In genomic region chr1:57607626-57608422, GRCm38 (mm10) we compare ENCODE assay signal across 16 mouse cellular contexts.
DNase-seq lines count a peak whose midpoint lies in the region; ATAC-seq lines count a peak whose summit lies in the region.
"Had no signal": no experiment of that assay in that cellular context is flagged by ENCODE, and none has a peak within 500 bp of the region (broad histone marks: within the 10 kb centered on the region; RNA-seq: fewer than 3 reads in every experiment).

No protein-coding gene starts in this region.

- H3K4me1 ChIP-seq in forebrain, embryonic 10.5 days, result peaks cover 44% of the 10 kb centered on the region
- H3K4me1 ChIP-seq in forebrain, embryonic 15.5 days, result peaks cover 14% of the 10 kb centered on the region
- peaks cover 28% of the 10 kb centered on the region for H3K4me1 ChIP-seq in forebrain, embryonic 13.5 days
- H3K4me1 ChIP-seq in midbrain, embryonic 14.5 days (ENCODE audit: control insufficient read depth, insufficient read depth, low read length), result peaks cover 15% of the 10 kb centered on the region
- H3K4me1 ChIP-seq: intestine, embryonic 15.5 days had no signal

- intact Hi-C loops in heart, postnatal 10 days (cut with DNase I), result no loop called here

- no peaks in the 10 kb centered on the region for H3K9me3 ChIP-seq in forebrain, embryonic 10.5 days
- no peaks in the 10 kb centered on the region for H3K9me3 ChIP-seq in forebrain, embryonic 15.5 days
- no peaks in the 10 kb centered on the region for H3K9me3 ChIP-seq in forebrain, embryonic 13.5 days (replicated peaks)
- no peaks in the 10 kb centered on the region for H3K9me3 ChIP-seq in midbrain, embryonic 14.5 days (ENCODE audit: control insufficient read depth, low read length)
- H3K9me3 ChIP-seq: intestine, embryonic 15.5 days had no signal

- H3K27ac ChIP-seq in forebrain, embryonic 10.5 days, result peak overlapping the region; percentile 40; the same call in 1 of the 2 replicates
- H3K27ac ChIP-seq in forebrain, embryonic 15.5 days (replicated peaks), result no peak overlapping the region
- peak overlapping the region; percentile 36; the same call in 1 of the 2 replicates for H3K27ac ChIP-seq in forebrain, embryonic 13.5 days
- no peak overlapping the region for H3K27ac ChIP-seq in midbrain, embryonic 14.5 days (replicated peaks; ENCODE audit: low read depth, low read length)
- H3K27ac ChIP-seq: intestine, embryonic 15.5 days had no signal

- no peak overlapping the region for H3K9ac ChIP-seq in forebrain, embryonic 15.5 days (replicated peaks)
- H3K9ac ChIP-seq in forebrain, embryonic 13.5 days, result no peak overlapping the region
- no peak overlapping the region for H3K9ac ChIP-seq in midbrain, embryonic 14.5 days (replicated peaks; ENCODE audit: low read length)
- H3K9ac ChIP-seq: intestine, embryonic 15.5 days; lung, embryonic 14.5 days had no signal

- H3K27me3 ChIP-seq in forebrain, embryonic 10.5 days (ENCODE audit: poor library complexity, severe bottlenecking), result peaks cover 68% of the 10 kb centered on the region
- H3K27me3 ChIP-seq in forebrain, embryonic 15.5 days, result peaks cover 18% of the 10 kb centered on the region; the same call in 1 of the 2 replicates
- H3K27me3 ChIP-seq in forebrain, embryonic 13.5 days, result peaks cover 58% of the 10 kb centered on the region
- no peaks in the 10 kb centered on the region for H3K27me3 ChIP-seq in midbrain, embryonic 14.5 days (ENCODE audit: control insufficient read depth, insufficient read depth, low read length)
- H3K27me3 ChIP-seq: intestine, embryonic 15.5 days had no signal

- ATAC-seq in forebrain, embryonic 15.5 days (replicated peaks), result no peak
- peak; percentile 58; the same call in 1 of the 2 replicates for ATAC-seq in forebrain, embryonic 13.5 days
- ATAC-seq in midbrain, embryonic 14.5 days (ENCODE audit: low FRiP score, low TSS enrichment), result peak; percentile 21; the same call in 1 of the 2 replicates
- ATAC-seq: intestine, embryonic 15.5 days had no signal

- peak; percentile 64 for DNase-seq in forebrain, embryonic 10.5 days (ENCODE audit: extremely low spot score, low spot score)
- DNase-seq in Muller cell, postnatal 12 days (ENCODE audit: inconsistent ontology term), result peak; percentile 45
- DNase-seq in midbrain, embryonic 14.5 days, result peak; percentile 34
- DNase-seq in right cerebral cortex, postnatal 10 days (ENCODE audit: low spot score in 2 of 2), result no peak
- DNase-seq in kidney, postnatal 25 days, result no peak
- no peak for DNase-seq in heart, postnatal 10 days
- DNase-seq: adrenal gland, postnatal 10 days; cerebellum, adult 9-10 months; gastrocnemius, postnatal 25 days; left cerebral cortex, postnatal 4 days; lung, embryonic 14.5 days; lung, postnatal 4 days; right cerebral cortex, postnatal 4 days had no signal

- no peak overlapping the region for H3K4me3 ChIP-seq in forebrain, embryonic 10.5 days
- no peak overlapping the region for H3K4me3 ChIP-seq in forebrain, embryonic 15.5 days
- no peak overlapping the region for H3K4me3 ChIP-seq in forebrain, embryonic 13.5 days
- H3K4me3 ChIP-seq in midbrain, embryonic 14.5 days (replicated peaks; ENCODE audit: low read depth, low read length), result no peak overlapping the region
- H3K4me3 ChIP-seq: intestine, embryonic 15.5 days had no signal

- WGBS in forebrain, embryonic 10.5 days, result 17% methylated on average over 12 of the region's 12 CpGs
- 4% methylated on average over 12 of the region's 12 CpGs for WGBS in forebrain, embryonic 15.5 days
- 5% methylated on average over 10 of the region's 12 CpGs for WGBS in forebrain, embryonic 13.5 days
- WGBS in midbrain, embryonic 14.5 days, result 17% methylated on average over 12 of the region's 12 CpGs

- H3K36me3 ChIP-seq in forebrain, embryonic 10.5 days (replicated peaks), result no peaks in the 10 kb centered on the region
- H3K36me3 ChIP-seq in forebrain, embryonic 15.5 days, result no peaks in the 10 kb centered on the region
- no peaks in the 10 kb centered on the region for H3K36me3 ChIP-seq in forebrain, embryonic 13.5 days (ENCODE audit: poor library complexity, severe bottlenecking)
- no peaks in the 10 kb centered on the region for H3K36me3 ChIP-seq in midbrain, embryonic 14.5 days (ENCODE audit: control insufficient read depth, insufficient read depth, low read length)
- H3K36me3 ChIP-seq: intestine, embryonic 15.5 days had no signal

- no peak overlapping the region for H3K4me2 ChIP-seq in forebrain, embryonic 15.5 days (replicated peaks)
- H3K4me2 ChIP-seq in forebrain, embryonic 13.5 days, result peak overlapping the region; percentile 8; the same call in 1 of the 2 replicates
- no peak overlapping the region for H3K4me2 ChIP-seq in midbrain, embryonic 14.5 days (ENCODE audit: low read length)
- H3K4me2 ChIP-seq: intestine, embryonic 15.5 days; lung, embryonic 14.5 days had no signal

Comparison
In these comparisons a context has a peak if more than half of its experiments do, and no peak if none do; other contexts are left out.
1. H3K27ac ChIP-seq: peak in forebrain, embryonic 10.5 days (single experiment) and forebrain, embryonic 13.5 days (single experiment); none in forebrain, embryonic 15.5 days (single experiment) and midbrain, embryonic 14.5 days (single experiment).
2. DNase-seq: peak in forebrain, embryonic 10.5 days (single experiment), Muller cell, postnatal 12 days (single experiment) and midbrain, embryonic 14.5 days (single experiment); none in right cerebral cortex, postnatal 10 days (0 of 2), kidney, postnatal 25 days (0 of 2) and heart, postnatal 10 days (0 of 2).